Mouse (Mus musculus) lung, postnatal 25 days (tissue): ENCODE data around the gene Cerk.
"Not testable (repeated sequence)": the region's sequence is repeated elsewhere in the genome, so short reads cannot be mapped to it uniquely, and the experiment has no call there.

Experiments used
- DNase-seq: peaks from one replicate; pipeline ENCODE4 v3.0.0; 2022; ENCODE audit warnings: low spot score

The Cerk gene

GRCm38 (mm10) chr15:86206385-86206784, 20.4 kb upstream of the Cerk start:
- DNase-seq = no peak

- DNase-seq = peak; percentile 71
These were observed 19.4 kb upstream of the Cerk start for GRCm38 (mm10) chr15:86205300-86205699.

GRCm38 (mm10) chr15:86203942-86204561, 18.1 kb upstream of the Cerk start:
- peak; percentile 59 for DNase-seq

- DNase-seq = no peak
These were observed 17.4 kb upstream of the Cerk start for GRCm38 (mm10) chr15:86203292-86203793.

- DNase-seq = peak; percentile 78
These were observed 16.7 kb upstream of the Cerk start for GRCm38 (mm10) chr15:86202640-86203039.

- no peak for DNase-seq
These were observed 15.9 kb upstream of the Cerk start for GRCm38 (mm10) chr15:86201696-86202330.

GRCm38 (mm10) chr15:86201095-86201494, 15.2 kb upstream of the Cerk start:
- peak; percentile 68 for DNase-seq

GRCm38 (mm10) chr15:86200169-86200568, 14.2 kb upstream of the Cerk start:
- DNase-seq = no peak

- no peak for DNase-seq
These were observed 13.5 kb upstream of the Cerk start for GRCm38 (mm10) chr15:86199482-86199881.

GRCm38 (mm10) chr15:86199052-86199451, 13.1 kb upstream of the Cerk start:
- DNase-seq = no peak

- DNase-seq = not testable (repeated sequence)
These were observed 8.9 kb upstream of the Cerk start for GRCm38 (mm10) chr15:86194676-86195453.

- no peak for DNase-seq
These were observed 6.0 kb upstream of the Cerk start for GRCm38 (mm10) chr15:86191933-86192332.

GRCm38 (mm10) chr15:86191505-86191904, 5.6 kb upstream of the Cerk start:
- DNase-seq = no peak

GRCm38 (mm10) chr15:86190387-86190786, 4.4 kb upstream of the Cerk start:
- DNase-seq = no peak

- DNase-seq = peak; percentile 94
These were observed 3.0 kb upstream of the Cerk start for GRCm38 (mm10) chr15:86188746-86189470.

- peak; percentile 41 for DNase-seq
These were observed 2.2 kb upstream of the Cerk start for GRCm38 (mm10) chr15:86188186-86188585.

GRCm38 (mm10) chr15:86186686-86187085, 745 bp upstream of the Cerk start:
- no peak for DNase-seq

GRCm38 (mm10) chr15:86184851-86185688, 871 bp downstream of the Cerk start:
- peak; percentile 43 for DNase-seq

GRCm38 (mm10) chr15:86184071-86184470, 1.9 kb downstream of the Cerk start:
- no peak for DNase-seq

GRCm38 (mm10) chr15:86183484-86183883, 2.5 kb downstream of the Cerk start:
- DNase-seq = no peak

GRCm38 (mm10) chr15:86182646-86183045, 3.3 kb downstream of the Cerk start:
- peak; percentile 79 for DNase-seq
